Mouse (Mus musculus) ovary, postnatal 36 days (tissue): ENCODE measurements around the gene Olfr1045.
"Not testable (repeated sequence)": the region's sequence is repeated elsewhere in the genome, so short reads cannot be mapped to it uniquely, and the experiment has no call there.

ENCODE experiments used
- DNase-seq: peaks from one replicate; pipeline ENCODE4 v3.0.0; 2022; ENCODE audit warnings: low spot score, mixed read lengths

Gene Olfr1045

GRCm38 (mm10) chr2:86202909-86203308 is at the start of gene Olfr1045:
TSS of gene Olfr1045 (minus strand) at chr2:86203009.
- no peak for DNase-seq

GRCm38 (mm10) chr2:86240189-86240588 is 37.4 kb upstream of the Olfr1045 start, which contains the start of gene Olfr1048:
TSS of gene Olfr1048 (minus strand) at chr2:86240289.
- no peak for DNase-seq

GRCm38 (mm10) chr2:86231301-86231700 is 28.5 kb upstream of the Olfr1045 start, which contains the start of gene Olfr1047:
TSS of gene Olfr1047 (minus strand) at chr2:86231401.
- no peak for DNase-seq

DNA sequence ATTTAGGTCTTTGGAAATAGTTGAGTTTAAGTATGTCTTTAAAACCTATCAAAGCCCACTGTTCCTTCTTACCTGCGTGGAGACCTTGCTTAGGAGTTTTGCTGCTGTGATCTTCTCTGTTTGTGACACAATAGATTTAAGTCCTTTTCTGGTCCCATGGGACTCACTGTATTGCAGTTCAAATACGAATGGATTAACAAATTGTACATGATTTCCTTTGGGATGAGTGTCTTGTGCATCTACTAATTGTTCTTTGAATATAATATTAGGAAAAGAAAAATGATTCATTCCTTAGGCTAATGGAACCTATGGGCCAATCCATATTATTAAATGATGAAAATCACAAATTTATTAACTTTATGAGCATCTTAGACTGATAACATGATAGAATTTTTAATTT is 16.4 kb upstream of the Olfr1045 start, which contains the start of gene Olfr1046:
Gene Olfr1046 (minus strand): TSS at position 101 of the 400 bp plus-strand sequence.
- no peak for DNase-seq

DNA sequence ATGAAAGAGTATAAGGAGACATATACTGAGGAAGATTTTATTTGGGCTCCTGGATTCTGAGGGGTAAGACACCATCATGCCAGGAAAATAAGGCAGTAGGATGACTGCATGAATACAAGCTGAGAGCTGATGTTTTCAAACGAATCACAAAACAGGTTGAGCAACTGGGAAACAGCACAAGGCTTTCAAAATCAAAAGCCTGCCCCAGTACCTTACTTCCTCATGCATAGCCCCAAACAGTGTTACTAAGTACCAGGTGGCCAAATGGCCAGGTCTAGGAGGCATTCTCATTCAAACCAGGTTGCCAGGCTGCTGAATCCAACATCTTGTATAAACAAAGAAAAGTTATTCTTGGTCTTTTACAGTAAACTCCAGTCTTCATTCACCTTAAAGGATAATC is 6.9 kb downstream of the Olfr1045 start:
- no peak for DNase-seq

DNA sequence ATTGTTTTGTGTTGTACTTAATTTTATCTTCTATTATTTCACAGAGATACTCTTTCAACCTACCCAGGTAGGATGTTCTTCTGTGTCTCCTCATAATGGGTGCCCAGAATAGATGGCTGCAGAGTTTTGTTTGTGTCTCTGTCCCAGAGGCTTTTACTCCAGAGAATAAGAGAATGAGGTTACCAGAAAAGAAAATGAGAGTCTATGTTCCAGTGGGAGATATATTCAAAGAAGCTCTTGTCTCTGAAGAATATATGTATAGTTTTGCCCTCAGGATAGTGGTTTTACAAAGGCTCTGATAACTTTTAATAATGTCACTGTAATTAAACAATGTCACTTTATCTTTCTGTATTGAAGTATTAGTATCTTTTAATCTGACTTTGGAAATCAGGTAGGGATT is 17.2 kb downstream of the Olfr1045 start, which contains the start of gene Olfr52:
Gene Olfr52 (minus strand): TSS at position 101 of the 400 bp plus-strand sequence.
- DNase-seq, result no peak

GRCm38 (mm10) chr2:86179950-86180349 is 22.9 kb downstream of the Olfr1045 start:
- DNase-seq, result no peak

GRCm38 (mm10) chr2:86177720-86178119 is 25.1 kb downstream of the Olfr1045 start, which contains the start of gene Olfr1044:
TSS of gene Olfr1044 (minus strand) at chr2:86177820.
- no peak for DNase-seq

DNA sequence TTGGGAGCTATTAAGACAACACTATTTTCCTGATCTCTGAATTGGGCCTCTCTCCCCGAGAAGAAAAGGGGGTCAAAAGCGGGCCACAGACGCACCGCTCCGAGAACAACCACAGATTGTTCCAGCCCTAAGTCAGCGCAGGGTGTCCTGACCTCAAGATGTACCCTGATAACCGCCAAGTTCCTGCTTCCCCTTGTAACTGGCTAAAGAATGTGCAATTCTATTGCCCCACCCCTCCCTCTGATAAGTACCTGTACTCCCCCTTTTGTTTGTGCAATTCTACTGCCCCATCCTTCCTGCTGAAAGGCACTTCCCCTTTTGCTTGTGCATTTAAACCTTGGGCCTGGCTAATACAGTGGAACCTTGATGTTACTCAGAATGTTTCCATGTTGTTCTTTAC is 27.4 kb downstream of the Olfr1045 start:
- DNase-seq, result not testable (repeated sequence)

- no peak for DNase-seq
Observed at GRCm38 (mm10) chr2:86167422-86167821, 35.4 kb downstream of the Olfr1045 start, which contains the start of gene Olfr1043. TSS of gene Olfr1043 (minus strand) at chr2:86167522.

GRCm38 (mm10) chr2:86161738-86162137 is 41.1 kb downstream of the Olfr1045 start, which contains the start of gene Olfr1042:
TSS of gene Olfr1042 (minus strand) at chr2:86161838.
- no peak for DNase-seq

DNA sequence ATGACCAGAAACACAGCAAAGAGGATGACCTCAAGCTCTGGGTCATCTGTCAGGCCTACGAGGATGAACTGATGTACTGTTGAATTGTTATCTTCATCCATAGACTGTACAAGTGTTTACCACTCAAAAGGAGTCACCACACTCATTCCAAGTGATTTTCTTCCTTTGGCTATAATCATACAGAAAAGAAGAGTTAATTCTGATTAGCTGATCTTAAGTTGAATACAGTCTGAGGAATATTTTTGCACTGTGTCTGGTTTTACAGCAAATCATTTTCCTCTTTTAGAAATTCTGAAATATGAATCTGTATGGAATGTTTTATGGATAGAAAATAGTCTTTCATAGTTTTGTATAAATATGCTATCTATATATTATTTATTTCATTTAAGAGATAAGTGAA is 56.2 kb downstream of the Olfr1045 start, which contains the start of gene Olfr1040:
Gene Olfr1040 (minus strand): TSS at position 101 of the 400 bp plus-strand sequence.
- no peak for DNase-seq
